Mouse (Mus musculus) heart, postnatal 0 days (tissue): ENCODE results near the gene Proser2. TPM values are rescaled to one million over a fixed set of nuclear protein-coding genes. Genes with fewer than 3 reads are reported as not detected.

Source experiments
- ATAC-seq: fragments of 200-750 bp; cut with Nextera tagmentation; 2 replicates; pipeline ENCODE4 v1.8.0; 2017; ENCODE audit warnings: low read depth, moderate number of reproducible peaks, moderate library complexity; ENCODE audit not compliant: insufficient read depth
- DNase-seq: peaks from one replicate; pipeline ENCODE4 v3.0.0-alpha.2; 2016; ENCODE audit warnings: low spot score
- H3K27ac ChIP-seq: fragments of 300-500 bp; sonication (generic); 2 replicates; pipeline ENCODE4 v1.5.1; 2014; ENCODE audit warnings: low read depth, mild to moderate bottlenecking
- H3K27me3 ChIP-seq: fragments of 300-500 bp; sonication (generic); 2 replicates; pipeline ENCODE4 v1.6.1; 2014; ENCODE audit warnings: low read length, mixed read lengths; ENCODE audit not compliant: control insufficient read depth, insufficient read depth
- H3K36me3 ChIP-seq: fragments of 300-500 bp; sonication (generic); replicated peaks from 2 replicates; pipeline ENCODE4 v1.6.1; 2014; ENCODE audit warnings: low read length, mixed read lengths; ENCODE audit not compliant: control insufficient read depth, insufficient read depth
- H3K4me1 ChIP-seq: fragments of 300-500 bp; sonication (generic); 2 replicates; pipeline ENCODE4 v1.6.1; 2014; ENCODE audit warnings: antibody characterized with exemption; ENCODE audit not compliant: control insufficient read depth, insufficient read depth
- H3K4me2 ChIP-seq: fragments of 300-500 bp; sonication (generic); 2 replicates; pipeline ENCODE4 v1.6.1; 2014; ENCODE audit warnings: low read depth, mild to moderate bottlenecking, low read length, moderate library complexity
- H3K4me3 ChIP-seq: fragments of 300-500 bp; sonication (generic); 2 replicates; pipeline ENCODE4 v1.5.1; 2014; ENCODE audit warnings: low read depth, low read length
- H3K9ac ChIP-seq: fragments of 300-500 bp; sonication (generic); replicated peaks from 2 replicates; pipeline ENCODE4 v1.6.1; 2014; ENCODE audit warnings: low read depth, low read length, mixed read lengths
- H3K9me3 ChIP-seq: fragments of 300-500 bp; sonication (generic); replicated peaks from 2 replicates; pipeline ENCODE4 v1.6.1; 2016; ENCODE audit warnings: low read length; ENCODE audit not compliant: control insufficient read depth
- CTCF ChIP-seq: IDR thresholded peaks from 2 replicates; pipeline ENCODE4 v1.5.1; 2016; ENCODE audit warnings: antibody characterized with exemption, control low read depth, low read depth
- EP300 ChIP-seq: IDR thresholded peaks from 2 replicates; pipeline ENCODE4 v1.6.1; 2016; ENCODE audit warnings: antibody characterized with exemption, low read depth
- WGBS: fragments of 180-500 bp; shearing (Covaris S2); extraction: QIAGEN DNeasy Blood & Tissue Kit; methylation state at CpG from one replicate; pipeline ENCODE4 v1.1.7; 2014; 5-methylcytosine and 5-hydroxymethylcytosine counted together
- polyA plus RNA-seq: library from polyadenylated mRNA; unstranded; fragments of >200 nt; fragmentation: Nextera tagmentation; extraction: Ambion mirVana; gene quantifications from 2 replicates; pipeline ENCODE4 v1.2.1, GENCODE M21; 2015
- total RNA-seq: library from RNA; depleted of rRNA; stranded (reverse); fragments of >200 nt; gene quantifications from 2 replicates; pipeline ENCODE4 v1.2.3, GENCODE M21; 2014; ENCODE audit warnings: low replicate concordance; rRNA removed

Gene Proser2
- total and polyA plus RNA-seq, 2 experiments from 2014 or later, result 17.9 to 39.8 TPM

DNA sequence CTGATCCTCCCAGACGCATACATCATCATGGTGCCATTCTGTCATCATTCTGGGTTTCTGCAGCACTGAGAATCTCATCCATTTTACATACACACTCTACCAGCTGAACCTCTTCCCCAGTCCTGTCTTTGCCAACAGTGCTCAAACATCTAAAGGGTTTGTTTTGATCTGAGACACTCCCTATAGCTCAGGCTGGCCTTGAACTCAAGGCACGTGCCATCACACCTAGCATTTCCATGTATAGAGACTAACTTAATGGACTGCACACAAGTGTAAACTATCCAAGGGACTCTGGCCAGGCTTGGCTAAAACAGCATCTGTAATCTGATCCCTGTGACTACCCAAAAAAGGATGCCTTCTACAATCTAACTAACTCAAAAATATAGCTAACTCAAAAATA, 70.7 kb downstream of the Proser2 start:
- H3K4me2 ChIP-seq, result no peak overlapping the region
- peaks cover 27% of the 10 kb centered on the region for H3K36me3 ChIP-seq
- no peak overlapping the region for H3K4me3 ChIP-seq
- H3K27ac ChIP-seq, result no peak overlapping the region
- 67% methylated on average over 2 of the region's 2 CpGs for WGBS
- DNase-seq (no peak), ATAC-seq (no peak)
- no peaks in the 10 kb centered on the region for H3K27me3 ChIP-seq
- no peak for TF ChIP-seq CTCF
- TF ChIP-seq EP300, result no peak
- H3K9me3 ChIP-seq, result no peaks in the 10 kb centered on the region
- no peak overlapping the region for H3K9ac ChIP-seq
- no peaks in the 10 kb centered on the region for H3K4me1 ChIP-seq

DNA sequence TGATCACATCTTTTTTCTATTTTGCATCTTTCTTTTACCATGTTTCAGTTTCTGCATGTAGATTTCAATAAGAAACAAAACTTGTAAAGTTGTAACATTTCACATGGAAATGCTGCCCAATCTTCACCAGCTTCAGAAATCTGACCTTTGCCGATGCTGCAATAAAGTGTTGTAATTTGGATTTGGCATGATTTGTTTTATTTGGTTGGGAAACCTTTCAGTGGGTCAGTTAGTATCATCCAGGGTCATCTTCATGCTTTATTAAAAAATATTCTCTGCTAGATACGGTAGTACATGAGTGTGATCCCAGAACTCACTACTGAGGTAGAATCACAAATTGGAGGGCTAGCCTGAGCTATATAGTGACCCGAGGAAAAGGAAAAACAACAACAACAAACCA, 73.5 kb downstream of the Proser2 start:
- peaks cover 41% of the 10 kb centered on the region for H3K36me3 ChIP-seq
- H3K4me3 ChIP-seq, result no peak overlapping the region
- TF ChIP-seq EP300, result no peak
- no peak for TF ChIP-seq CTCF
- no peak overlapping the region for H3K9ac ChIP-seq
- H3K4me2 ChIP-seq, result no peak overlapping the region
- DNase-seq (no peak), ATAC-seq (no peak)
- no peaks in the 10 kb centered on the region for H3K27me3 ChIP-seq
- no peaks in the 10 kb centered on the region for H3K9me3 ChIP-seq
- WGBS, result 89% methylated on average over 3 of the region's 3 CpGs
- H3K27ac ChIP-seq, result no peak overlapping the region
- no peaks in the 10 kb centered on the region for H3K4me1 ChIP-seq

DNA sequence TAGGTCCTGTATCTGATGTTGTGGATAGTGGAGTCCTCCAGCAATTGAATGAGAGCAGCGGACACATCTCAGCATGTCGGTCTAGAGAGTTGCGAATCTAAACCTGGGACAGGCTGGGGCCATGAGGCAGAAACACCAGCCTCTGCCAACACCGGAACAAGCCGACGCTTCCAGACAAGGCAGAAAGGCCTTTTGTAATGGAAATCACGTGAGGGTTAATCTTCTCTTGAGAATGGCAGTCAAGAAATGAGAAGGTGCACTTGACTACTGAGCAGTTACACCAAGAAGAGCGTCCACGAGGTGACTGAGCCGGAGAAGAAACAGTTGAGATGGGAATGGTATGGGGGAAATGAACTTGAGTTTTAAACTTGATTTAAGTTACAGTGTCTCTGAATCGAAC, 74.5 kb downstream of the Proser2 start:
- 93% methylated on average over 11 of the region's 11 CpGs for WGBS
- Histone ChIP-seq H3K4me1 (no peaks in the 10 kb centered on the region), H3K27me3 (no peaks in the 10 kb centered on the region), H3K4me2 (no peak overlapping the region), H3K9me3 (no peaks in the 10 kb centered on the region), H3K36me3 (peaks cover 52% of the 10 kb centered on the region), H3K4me3 (no peak overlapping the region), H3K27ac (no peak overlapping the region), H3K9ac (no peak overlapping the region)
- no peak for DNase-seq
- ATAC-seq, result no peak
- TF ChIP-seq CTCF, result no peak
- TF ChIP-seq EP300, result no peak

DNA sequence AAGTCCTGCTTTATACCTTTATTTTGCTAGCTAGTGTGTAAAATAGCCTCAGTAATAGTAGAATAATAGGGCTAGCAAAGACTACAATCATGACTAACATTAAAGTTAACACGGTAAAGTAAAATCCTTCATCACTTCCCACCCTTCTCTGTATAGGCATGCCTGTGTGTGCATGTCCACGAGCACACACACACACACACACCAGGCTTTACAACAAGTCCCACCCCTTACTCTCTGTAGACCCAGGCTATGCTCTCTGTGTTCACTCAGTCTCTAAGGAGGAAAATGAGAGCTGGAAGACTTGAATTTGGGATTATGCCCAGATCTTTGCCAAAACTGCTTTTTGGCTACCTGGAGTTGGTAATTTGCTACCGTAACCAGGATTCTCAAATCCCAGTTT, 81.0 kb downstream of the Proser2 start:
- Histone ChIP-seq H3K27ac (no peak overlapping the region), H3K4me1 (0 out of 2 replicates have a peak, but pooled peaks cover 5% of the 10 kb centered on the region), H3K9me3 (no peaks in the 10 kb centered on the region), H3K9ac (no peak overlapping the region), H3K4me2 (no peak overlapping the region), H3K27me3 (no peaks in the 10 kb centered on the region), H3K4me3 (no peak overlapping the region), H3K36me3 (peaks cover 53% of the 10 kb centered on the region)
- DNase-seq (no peak), ATAC-seq (no peak)
- 80% methylated on average over 3 of the region's 3 CpGs for WGBS
- TF ChIP-seq EP300 (no peak), CTCF (no peak)

DNA sequence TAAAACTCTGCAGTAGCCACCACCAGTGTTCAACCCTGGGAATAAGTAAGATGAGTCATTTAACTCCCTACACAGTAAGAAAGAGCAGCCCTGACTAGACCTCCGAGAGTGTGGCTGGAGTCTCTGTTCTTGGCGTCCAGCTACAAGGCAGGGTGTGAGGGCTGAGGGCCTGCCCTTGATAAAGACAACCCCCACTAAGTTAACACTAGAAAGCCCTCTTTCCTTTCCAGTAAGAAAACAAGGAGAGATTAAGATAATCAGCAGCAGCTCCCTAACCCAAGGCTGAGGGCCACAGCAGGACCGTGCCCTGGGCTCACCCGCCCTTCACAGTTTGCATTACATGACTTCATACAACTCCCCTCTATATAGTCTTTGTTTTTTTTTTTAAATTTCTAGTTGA, 81.4 kb downstream of the Proser2 start:
- 50% methylated on average over 4 of the region's 4 CpGs for whole genome bisulfite sequencing
- ATAC-seq, result no peak
- H3K36me3 ChIP-seq, result peaks cover 56% of the 10 kb centered on the region

More for the DNA sequence above, 81.4 kb downstream of the Proser2 start:
- Histone ChIP-seq H3K4me3 (no peak overlapping the region), H3K4me2 (no peak overlapping the region), H3K4me1 (0 out of 2 replicates have a peak, but pooled peaks cover 5% of the 10 kb centered on the region), H3K9ac (no peak overlapping the region), H3K27ac (no peak overlapping the region), H3K27me3 (no peaks in the 10 kb centered on the region), H3K9me3 (no peaks in the 10 kb centered on the region)
- no peak for DNase-seq
- TF ChIP-seq EP300 (no peak), CTCF (no peak)

Other genes starting within 250 kb of the Proser2 start
- 36.7 and 37.3 TPM in 2 replicates for gene Sec61a2, start 234.8 kb downstream of the Proser2 start, total RNA-seq
- 26.4 and 27.8 TPM in 2 replicates for gene Sec61a2, start 234.8 kb downstream of the Proser2 start, polyA plus RNA-seq
- 1.6 and 2.4 TPM in 2 replicates for gene Dhtkd1, start 187.4 kb downstream of the Proser2 start, total RNA-seq
- 1.2 and 1.3 TPM in 2 replicates for gene Dhtkd1, start 187.4 kb downstream of the Proser2 start, polyA plus RNA-seq
- 2.7 and 5.6 TPM in 2 replicates for gene Upf2, start 178.7 kb downstream of the Proser2 start, total RNA-seq
- gene Upf2, start 178.7 kb downstream of the Proser2 start, polyA plus RNA-seq, result 3.5 and 3.6 TPM in 2 replicates
- gene Echdc3, start 82.8 kb upstream of the Proser2 start, total RNA-seq, result 17.3 and 27.4 TPM in 2 replicates
- 16.9 and 17.7 TPM in 2 replicates for gene Echdc3, start 82.8 kb upstream of the Proser2 start, polyA plus RNA-seq
- 8.9 and 9.2 TPM in 2 replicates for gene Usp6nl, start 192.5 kb upstream of the Proser2 start, total RNA-seq
- 3.1 and 3.4 TPM in 2 replicates for gene Usp6nl, start 192.5 kb upstream of the Proser2 start, polyA plus RNA-seq